17 mouse cellular contexts compared by ENCODE assay signal in genomic region chr2:29413259-29413993, GRCm38 (mm10).
DNase-seq lines count a peak whose midpoint lies in the region; ATAC-seq lines count a peak whose summit lies in the region.
"Had no signal": no experiment of that assay in that cellular context is flagged by ENCODE, and none has a peak within 500 bp of the region (broad histone marks: within the 10 kb centered on the region; RNA-seq: fewer than 3 reads in every experiment).

No protein-coding gene starts in this region.

- H3K36me3 ChIP-seq in kidney, embryonic 15.5 days, result no peaks in the 10 kb centered on the region
- no peaks in the 10 kb centered on the region for H3K36me3 ChIP-seq in intestine, embryonic 15.5 days
- no peaks in the 10 kb centered on the region for H3K36me3 ChIP-seq in neural tube, embryonic 15.5 days
- H3K36me3 ChIP-seq: forebrain, embryonic 12.5 days; limb, embryonic 10.5 days; liver, embryonic 15.5 days; midbrain, embryonic 10.5 days had no signal

- WGBS in kidney, embryonic 15.5 days, result 49% methylated on average over 13 of the region's 13 CpGs
- WGBS in intestine, embryonic 15.5 days, result 54% methylated on average over 13 of the region's 13 CpGs
- 54% methylated on average over 13 of the region's 13 CpGs for WGBS in neural tube, embryonic 15.5 days

- no peaks in the 10 kb centered on the region for H3K9me3 ChIP-seq in kidney, embryonic 15.5 days (replicated peaks)
- H3K9me3 ChIP-seq in intestine, embryonic 15.5 days, result no peaks in the 10 kb centered on the region
- H3K9me3 ChIP-seq in neural tube, embryonic 15.5 days (replicated peaks), result no peaks in the 10 kb centered on the region
- H3K9me3 ChIP-seq: forebrain, embryonic 12.5 days; limb, embryonic 10.5 days; liver, embryonic 15.5 days; midbrain, embryonic 10.5 days had no signal

- no peak overlapping the region for H3K9ac ChIP-seq in kidney, embryonic 15.5 days
- H3K9ac ChIP-seq in intestine, embryonic 15.5 days, result no peak overlapping the region
- H3K9ac ChIP-seq in neural tube, embryonic 15.5 days (replicated peaks), result no peak overlapping the region
- H3K9ac ChIP-seq: forebrain, embryonic 12.5 days; liver, embryonic 15.5 days had no signal

- 0 out of 2 replicates have a peak overlapping the region, but pooled peaks have one; percentile 18 for H3K27ac ChIP-seq in kidney, embryonic 15.5 days
- no peak overlapping the region for H3K27ac ChIP-seq in intestine, embryonic 15.5 days
- no peak overlapping the region for H3K27ac ChIP-seq in neural tube, embryonic 15.5 days (replicated peaks)
- H3K27ac ChIP-seq: forebrain, embryonic 12.5 days; limb, embryonic 10.5 days; liver, embryonic 15.5 days; midbrain, embryonic 10.5 days had no signal

- H3K27me3 ChIP-seq in kidney, embryonic 15.5 days, result no peaks in the 10 kb centered on the region
- H3K27me3 ChIP-seq in intestine, embryonic 15.5 days (replicated peaks), result no peaks in the 10 kb centered on the region
- H3K27me3 ChIP-seq in neural tube, embryonic 15.5 days (replicated peaks), result no peaks in the 10 kb centered on the region
- H3K27me3 ChIP-seq: forebrain, embryonic 12.5 days; liver, embryonic 15.5 days had no signal

- no peak overlapping the region for H3K4me2 ChIP-seq in kidney, embryonic 15.5 days
- H3K4me2 ChIP-seq in intestine, embryonic 15.5 days (replicated peaks), result no peak overlapping the region
- H3K4me2 ChIP-seq in neural tube, embryonic 15.5 days, result no peak overlapping the region
- H3K4me2 ChIP-seq: forebrain, embryonic 12.5 days; liver, embryonic 15.5 days had no signal

- peak; percentile 41 for DNase-seq in embryo, embryonic 10 days (ENCODE audit: low spot score)
- DNase-seq in embryo, embryonic 11 days, result no peak
- DNase-seq in kidney, postnatal 25 days, result no peak
- DNase-seq in retina, postnatal 1 day, result peak; percentile 20
- DNase-seq in thymus, adult 18-20 months, result no peak
- DNase-seq: cerebellum, adult 2 months; gastrocnemius, postnatal 10 days; heart, postnatal 36 days; kidney, adult 8-10 months had no signal

- H3K4me3 ChIP-seq in kidney, embryonic 15.5 days (replicated peaks), result no peak overlapping the region
- H3K4me3 ChIP-seq in intestine, embryonic 15.5 days (replicated peaks), result no peak overlapping the region
- no peak overlapping the region for H3K4me3 ChIP-seq in neural tube, embryonic 15.5 days (replicated peaks)
- H3K4me3 ChIP-seq: forebrain, embryonic 12.5 days; limb, embryonic 10.5 days; liver, embryonic 15.5 days; midbrain, embryonic 10.5 days; myocyte had no signal

- no peak for ATAC-seq in kidney, embryonic 15.5 days (replicated peaks; ENCODE audit: low FRiP score)
- peak; percentile 87 for ATAC-seq in intestine, embryonic 15.5 days
- no peak for ATAC-seq in neural tube, embryonic 15.5 days (ENCODE audit: low FRiP score)

- peaks cover 31% of the 10 kb centered on the region for H3K4me1 ChIP-seq in kidney, embryonic 15.5 days
- H3K4me1 ChIP-seq in intestine, embryonic 15.5 days (replicated peaks), result peaks cover 12% of the 10 kb centered on the region; the same call in 1 of the 2 replicates
- peaks cover 19% of the 10 kb centered on the region for H3K4me1 ChIP-seq in neural tube, embryonic 15.5 days

Comparison
In these comparisons a context has a peak if more than half of its experiments do, and no peak if none do; other contexts are left out.
1. DNase-seq: peak in embryo, embryonic 10 days (single experiment) and retina, postnatal 1 day (single experiment); none in embryo, embryonic 11 days (single experiment), kidney, postnatal 25 days (0 of 2) and thymus, adult 18-20 months (0 of 2).